Mouse (Mus musculus) midbrain, embryonic 11.5 days (tissue): ENCODE results near the gene Bcan. TPM values are rescaled to one million over a fixed set of nuclear protein-coding genes. Genes with fewer than 3 reads are reported as not detected.

Experiments used
- ATAC-seq: fragments of 200-750 bp; cut with Nextera tagmentation; 2 replicates; pipeline ENCODE4 v1.8.0; 2017; ENCODE audit warnings: moderate TSS enrichment, moderate library complexity; ENCODE audit not compliant: low FRiP score
- DNase-seq: peaks from one replicate; pipeline ENCODE4 v3.0.0; 2015; ENCODE audit warnings: low spot score; ENCODE audit errors: missing footprints
- H3K27ac ChIP-seq: fragments of 300-500 bp; sonication (generic); 2 replicates; pipeline ENCODE4 v1.5.1; 2014; ENCODE audit warnings: low read depth, low read length
- H3K27me3 ChIP-seq: fragments of 300-500 bp; sonication (generic); 2 replicates; pipeline ENCODE4 v1.6.1; 2014; ENCODE audit warnings: mild to moderate bottlenecking, low read length, moderate library complexity, mixed read lengths; ENCODE audit not compliant: control insufficient read depth, insufficient read depth
- H3K36me3 ChIP-seq: fragments of 300-500 bp; sonication (generic); 2 replicates; pipeline ENCODE4 v1.6.1; 2014; ENCODE audit warnings: mild to moderate bottlenecking, low read length, moderate library complexity, mixed read lengths; ENCODE audit not compliant: control insufficient read depth, insufficient read depth
- H3K4me1 ChIP-seq: fragments of 300-500 bp; sonication (generic); 2 replicates; pipeline ENCODE4 v1.6.1; 2014; ENCODE audit warnings: low read length; ENCODE audit not compliant: control insufficient read depth, insufficient read depth
- H3K4me2 ChIP-seq: fragments of 300-500 bp; sonication (generic); 2 replicates; pipeline ENCODE4 v1.6.1; 2014; ENCODE audit warnings: mild to moderate bottlenecking, moderate library complexity
- H3K4me3 ChIP-seq: fragments of 300-500 bp; sonication (generic); 2 replicates; pipeline ENCODE4 v1.5.1; 2014; ENCODE audit warnings: low read depth, low read length
- H3K9ac ChIP-seq: fragments of 300-500 bp; sonication (generic); 2 replicates; pipeline ENCODE4 v1.6.1; 2014; ENCODE audit warnings: low read length
- H3K9me3 ChIP-seq: fragments of 300-500 bp; sonication (generic); 2 replicates; pipeline ENCODE4 v1.6.1; 2016; ENCODE audit warnings: low read length; ENCODE audit not compliant: control insufficient read depth
- WGBS: fragments of 180-500 bp; shearing (Covaris S2); extraction: QIAGEN DNeasy Blood & Tissue Kit; methylation state at CpG from one replicate; pipeline ENCODE4 v1.1.7; 2014; 5-methylcytosine and 5-hydroxymethylcytosine counted together
- polyA plus RNA-seq: library from polyadenylated mRNA; unstranded; fragments of >200 nt; fragmentation: Nextera tagmentation; extraction: Ambion mirVana; gene quantifications from 2 replicates; pipeline ENCODE4 v1.2.1, GENCODE M21; 2014

Bcan gene
- polyA plus RNA-seq, 1 experiment from 2014 or later: 0.44 TPM

GRCm38 (mm10) chr3:87979493-87979892, 20.5 kb downstream of the Bcan start:
- peak overlapping the region; percentile 20; the same call in 1 of the 2 replicates for H3K9ac ChIP-seq
- H3K27me3 ChIP-seq: no peaks in the 10 kb centered on the region
- peaks cover 64% of the 10 kb centered on the region for H3K4me1 ChIP-seq
- DNase-seq (no peak), ATAC-seq (no peak)
- no peaks in the 10 kb centered on the region for H3K9me3 ChIP-seq
- H3K36me3 ChIP-seq: peaks cover 28% of the 10 kb centered on the region
- H3K4me3 ChIP-seq: no peak overlapping the region
- H3K27ac ChIP-seq: no peak overlapping the region
- no peak overlapping the region for H3K4me2 ChIP-seq
- 84% methylated on average over 5 of the region's 5 CpGs for WGBS

- 7% methylated on average over 12 of the region's 12 CpGs for WGBS
- Histone ChIP-seq H3K4me3 (peak overlapping the region; percentile 96), H3K4me2 (peak overlapping the region; percentile 96), H3K9me3 (no peaks in the 10 kb centered on the region), H3K4me1 (peaks cover 47% of the 10 kb centered on the region), H3K27ac (peak overlapping the region; percentile 98), H3K36me3 (peaks cover 28% of the 10 kb centered on the region), H3K9ac (peak overlapping the region; percentile 93), H3K27me3 (no peaks in the 10 kb centered on the region)
- no peak for DNase-seq
- peak; percentile 86 for ATAC-seq
Measured at GRCm38 (mm10) chr3:87974381-87974987, 25.5 kb downstream of the Bcan start.

- peak; percentile 98 for DNase-seq
- Histone ChIP-seq H3K36me3 (peaks cover 28% of the 10 kb centered on the region), H3K27me3 (no peaks in the 10 kb centered on the region), H3K4me2 (peak overlapping the region; percentile 96), H3K9me3 (no peaks in the 10 kb centered on the region), H3K4me3 (peak overlapping the region; percentile 96), H3K27ac (peak overlapping the region; percentile 98), H3K9ac (peak overlapping the region; percentile 93), H3K4me1 (peaks cover 44% of the 10 kb centered on the region)
- no peak; the same call in none of the 2 replicates for ATAC-seq
- WGBS: 8% methylated on average over 14 of the region's 14 CpGs
Measured at GRCm38 (mm10) chr3:87973593-87974380, 26.2 kb downstream of the Bcan start.

GRCm38 (mm10) chr3:87972776-87973175, 27.3 kb downstream of the Bcan start:
- ATAC-seq (no peak), DNase-seq (no peak)

GRCm38 (mm10) chr3:87972203-87972664, 27.8 kb downstream of the Bcan start:
- Histone ChIP-seq H3K27ac (peak overlapping the region; percentile 98), H3K9ac (peak overlapping the region; percentile 93), H3K4me1 (peaks cover 41% of the 10 kb centered on the region), H3K9me3 (no peaks in the 10 kb centered on the region), H3K4me2 (peak overlapping the region; percentile 96), H3K27me3 (no peaks in the 10 kb centered on the region), H3K36me3 (peaks cover 20% of the 10 kb centered on the region), H3K4me3 (peak overlapping the region; percentile 96)
- WGBS: 5% methylated on average over 8 of the region's 8 CpGs
- DNase-seq: peak; percentile 95
- peak; percentile 14 for ATAC-seq

More at GRCm38 (mm10) chr3:87972776-87973175, 27.3 kb downstream of the Bcan start:
- Histone ChIP-seq H3K27me3 (no peaks in the 10 kb centered on the region), H3K36me3 (peaks cover 25% of the 10 kb centered on the region), H3K9me3 (no peaks in the 10 kb centered on the region), H3K9ac (peak overlapping the region; percentile 93), H3K27ac (peak overlapping the region; percentile 98), H3K4me3 (peak overlapping the region; percentile 96), H3K4me2 (peak overlapping the region; percentile 96), H3K4me1 (peaks cover 42% of the 10 kb centered on the region)
- 16% methylated on average over 5 of the region's 5 CpGs for WGBS

- under 1% methylated on average over 46 of the region's 60 CpGs for WGBS
- no peaks in the 10 kb centered on the region for H3K27me3 ChIP-seq
- H3K9me3 ChIP-seq: no peaks in the 10 kb centered on the region
- ATAC-seq (no peak; the same call in 1 of the 2 replicates), DNase-seq (peak; percentile 93)
- peak overlapping the region; percentile 93 for H3K9ac ChIP-seq
- peak overlapping the region; percentile 96 for H3K4me2 ChIP-seq
- peak overlapping the region; percentile 98 for H3K27ac ChIP-seq
- H3K36me3 ChIP-seq: peaks cover 15% of the 10 kb centered on the region
- peak overlapping the region; percentile 96 for H3K4me3 ChIP-seq
- H3K4me1 ChIP-seq: peaks cover 38% of the 10 kb centered on the region
Measured at GRCm38 (mm10) chr3:87971489-87972202, 28.4 kb downstream of the Bcan start.

- peaks cover 9% of the 10 kb centered on the region for H3K36me3 ChIP-seq
- H3K4me3 ChIP-seq: peak within 1 kb of the TSS; percentile 96
- peak within 1 kb of the TSS; percentile 93 for H3K9ac ChIP-seq
- no peaks in the 10 kb centered on the region for H3K27me3 ChIP-seq
- peak within 1 kb of the TSS; percentile 98 for H3K27ac ChIP-seq
- ATAC-seq (peak; percentile 58), DNase-seq (peak; percentile 98)
- no peaks in the 10 kb centered on the region for H3K9me3 ChIP-seq
- H3K4me1 ChIP-seq: peaks cover 38% of the 10 kb centered on the region
- WGBS: under 1% methylated on average over 44 of the region's 44 CpGs
- peak within 1 kb of the TSS; percentile 96 for H3K4me2 ChIP-seq
Measured at GRCm38 (mm10) chr3:87970939-87971488, 29.0 kb downstream of the Bcan start, which contains the start of gene Nes. Gene Nes (plus strand): TSS chr3:87971078.

GRCm38 (mm10) chr3:87970184-87970938, 29.7 kb downstream of the Bcan start:
- peaks cover 2% of the 10 kb centered on the region for H3K36me3 ChIP-seq
- peak overlapping the region; percentile 96 for H3K4me2 ChIP-seq
- WGBS: under 1% methylated on average over 21 of the region's 21 CpGs
- ATAC-seq: no peak
- H3K4me3 ChIP-seq: peak overlapping the region; percentile 96
- peaks cover 35% of the 10 kb centered on the region for H3K4me1 ChIP-seq
- H3K9me3 ChIP-seq: no peaks in the 10 kb centered on the region
- H3K9ac ChIP-seq: peak overlapping the region; percentile 93
- peak; percentile 98 for DNase-seq
- H3K27ac ChIP-seq: peak overlapping the region; percentile 98
- no peaks in the 10 kb centered on the region for H3K27me3 ChIP-seq
